Mouse (Mus musculus) frontal cortex, postnatal 14 days (tissue): ENCODE results near the gene Krt31.

Experiments
- DNase-seq, 2 experiments: peaks; one replicate each; pipeline ENCODE4 v3.0.0; 2022; ENCODE audit warnings: low spot score in 2 of 2

The Krt31 gene

DNA sequence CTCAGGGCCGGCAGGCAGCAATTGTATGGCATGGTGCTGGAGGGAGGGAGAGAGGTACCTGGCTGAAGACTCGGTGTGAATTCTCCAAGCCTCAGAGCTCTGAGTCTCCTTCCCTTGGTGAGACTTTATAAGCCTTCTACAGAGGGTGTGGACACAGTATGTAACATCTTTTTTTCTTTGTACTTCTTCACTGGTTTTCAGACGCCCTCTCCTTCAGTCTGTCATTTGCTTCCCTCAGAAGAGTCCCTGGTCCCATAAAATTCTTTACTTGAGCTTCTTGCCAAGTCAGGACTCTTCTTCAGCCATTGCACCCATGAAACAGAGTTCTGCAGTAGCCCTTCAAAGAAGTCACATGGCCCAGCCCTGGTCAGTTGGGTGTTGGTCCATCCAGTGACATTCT, at the start of gene Krt31:
Krt31 (minus strand) TSS at position 101 of the 400 bp plus-strand sequence.
- no peak for DNase-seq

DNA sequence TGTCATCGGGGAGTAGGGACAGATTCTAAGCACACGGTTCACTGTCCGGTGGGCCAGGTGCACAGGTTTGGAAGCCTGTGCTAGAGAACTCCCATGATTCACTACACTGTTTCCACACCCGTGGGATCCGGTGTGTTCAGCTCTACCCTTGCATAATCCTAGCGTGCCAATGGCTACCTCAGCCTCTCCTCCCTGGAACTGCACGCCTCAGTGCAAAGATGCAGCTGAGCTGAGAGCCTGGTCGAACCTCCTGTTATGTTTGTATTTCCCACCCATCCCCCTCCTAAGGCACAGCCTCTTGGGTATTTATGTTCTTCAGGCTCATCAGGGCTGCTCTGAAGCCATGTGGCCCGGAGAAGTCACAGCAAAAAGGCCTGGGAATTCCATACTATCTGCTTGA, 47.5 kb upstream of the Krt31 start:
- DNase-seq, result no peak

DNA sequence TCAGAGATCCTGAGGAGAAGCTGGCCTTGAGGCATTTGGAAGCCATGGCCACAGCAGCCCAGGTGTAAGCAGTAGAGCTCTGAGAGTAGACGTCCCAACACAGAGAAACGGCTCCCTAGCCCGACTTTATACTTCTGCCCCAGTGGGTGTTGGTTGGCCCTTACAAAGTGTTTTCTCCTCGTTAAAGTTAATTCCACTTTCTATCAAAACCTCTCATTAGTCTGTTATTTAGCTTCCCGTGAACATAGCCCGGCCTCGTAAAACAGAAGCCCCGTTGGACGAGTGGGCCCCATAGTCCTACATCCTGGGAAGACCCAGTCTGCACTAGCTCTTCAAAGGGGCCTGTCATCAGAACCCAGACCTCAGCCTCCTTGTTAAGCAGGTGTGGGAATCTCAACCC, 45.8 kb upstream of the Krt31 start, which contains the start of gene Krt35:
Krt35 (minus strand) TSS at position 101 of the 400 bp plus-strand sequence.
- DNase-seq, result no peak

DNA sequence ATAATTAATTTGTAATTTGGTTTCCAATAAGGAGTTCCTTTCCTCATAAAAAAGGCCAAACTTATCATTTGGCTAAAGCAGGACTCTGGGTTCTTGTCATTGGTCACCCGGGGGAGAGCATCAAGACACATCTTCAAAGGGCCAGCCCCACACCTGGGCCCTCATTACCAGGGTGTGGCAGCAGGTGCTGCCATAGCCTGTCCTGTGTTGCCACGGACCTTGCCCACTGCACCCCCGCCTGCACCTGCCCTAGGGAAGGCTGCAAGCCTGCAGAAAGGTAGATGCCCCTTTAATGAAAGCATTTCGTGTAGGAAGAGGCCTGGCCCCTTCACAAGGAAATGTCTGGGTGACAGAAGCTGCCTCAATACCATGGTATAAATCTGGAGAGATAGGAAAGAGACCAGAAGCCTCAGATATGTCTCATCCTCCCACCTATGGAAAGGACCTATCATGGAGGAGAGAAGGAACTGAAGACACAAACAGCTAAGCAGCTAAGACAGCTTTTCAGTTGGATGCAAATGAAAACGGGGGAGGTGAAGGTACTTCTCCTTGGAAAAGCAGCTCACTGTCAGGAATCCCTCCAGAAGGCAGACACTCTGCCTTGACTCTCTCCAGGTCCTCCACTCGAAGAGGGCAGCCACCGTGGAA, 38.2 kb upstream of the Krt31 start:
- no peak for DNase-seq

GRCm38 (mm10) chr11:100087861-100088260, 37.5 kb upstream of the Krt31 start, which contains the start of gene Krt32:
TSS of gene Krt32 (minus strand) at chr11:100088226.
- DNase-seq, result no peak

DNA sequence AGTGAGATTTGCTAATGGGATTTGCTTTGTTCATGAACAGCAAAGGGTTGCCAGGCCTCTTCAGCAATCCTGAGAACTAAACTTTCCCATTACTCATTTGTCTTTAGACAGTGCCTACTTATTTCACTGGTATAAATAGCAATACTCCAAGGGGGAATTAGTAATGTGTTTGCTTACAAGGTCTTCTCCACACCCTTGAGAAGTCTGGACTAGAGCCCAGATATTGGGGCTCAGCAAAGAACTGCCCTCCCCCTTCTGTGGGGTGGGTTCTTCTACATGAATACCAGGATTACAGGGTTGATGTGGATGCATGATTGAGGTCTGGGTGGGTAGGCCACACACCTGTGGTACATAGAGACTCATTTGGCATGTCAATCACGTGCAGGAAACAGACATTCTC, 23.5 kb upstream of the Krt31 start:
- no peak for DNase-seq

GRCm38 (mm10) chr11:100067293-100068036, 17.1 kb upstream of the Krt31 start:
- no peak for DNase-seq

DNA sequence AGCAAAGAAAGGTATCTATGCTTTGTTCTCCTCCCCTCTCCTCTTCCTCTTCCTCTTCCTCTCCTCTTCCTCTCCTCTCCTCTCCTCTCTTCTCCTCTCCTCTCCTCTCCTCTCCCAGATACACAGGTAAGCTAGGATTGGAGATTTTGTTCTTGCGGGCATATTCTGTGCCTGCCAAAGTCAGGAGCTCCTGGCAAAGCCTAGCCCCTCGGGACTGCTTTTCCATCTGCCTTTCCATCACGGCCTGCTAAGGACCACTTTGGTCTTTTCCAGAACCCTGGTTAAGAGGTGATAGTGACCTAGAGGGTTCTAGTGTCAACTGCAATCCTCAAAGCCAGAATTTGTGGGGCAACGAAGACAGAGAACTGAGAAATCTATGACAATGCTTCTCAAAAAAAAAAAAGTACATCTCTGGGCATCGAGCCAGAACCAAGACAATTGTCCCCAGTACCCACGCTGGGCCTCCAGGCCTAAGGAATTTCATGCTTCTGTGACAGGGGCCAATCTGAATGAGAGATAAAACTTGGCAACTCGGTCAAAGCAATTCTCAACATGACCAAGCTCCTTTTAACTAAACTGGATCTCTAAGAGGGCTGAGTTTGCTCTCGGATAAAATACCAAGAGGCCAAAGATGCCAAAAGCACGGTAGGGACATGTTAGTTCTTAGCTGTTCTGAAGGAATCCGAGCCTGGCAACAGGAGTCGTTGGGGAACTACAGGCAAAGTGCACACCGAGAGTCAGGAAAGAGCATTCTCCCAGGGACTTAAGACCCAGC, 16.1 kb upstream of the Krt31 start:
- DNase-seq, result no peak

DNA sequence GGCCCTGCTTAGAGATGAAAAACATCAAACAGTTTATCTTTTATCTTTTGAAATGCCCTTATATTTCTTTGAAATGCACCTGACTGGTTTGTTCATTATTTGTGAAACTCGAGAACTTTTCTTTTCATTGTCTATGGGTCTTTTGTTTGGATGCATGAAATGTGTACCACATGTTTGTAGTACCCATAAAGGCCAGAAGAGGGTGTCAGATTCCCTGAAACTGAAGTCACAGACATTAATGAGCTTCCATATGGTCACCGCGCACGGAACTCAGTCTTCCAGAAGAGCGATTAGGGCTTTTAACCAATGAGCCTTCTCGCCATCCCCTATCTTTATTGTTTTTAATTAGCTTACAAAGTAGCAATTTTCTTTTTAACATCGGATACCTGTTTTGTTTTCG, 8.5 kb upstream of the Krt31 start:
- no peak for DNase-seq

- no peak for DNase-seq
Measured at GRCm38 (mm10) chr11:100055686-100056655, 5.6 kb upstream of the Krt31 start.

- no peak for DNase-seq
Measured at GRCm38 (mm10) chr11:100047193-100047592, 3.2 kb downstream of the Krt31 start.

- DNase-seq, result no peak
Measured at GRCm38 (mm10) chr11:100046303-100046866, 4.0 kb downstream of the Krt31 start.

DNA sequence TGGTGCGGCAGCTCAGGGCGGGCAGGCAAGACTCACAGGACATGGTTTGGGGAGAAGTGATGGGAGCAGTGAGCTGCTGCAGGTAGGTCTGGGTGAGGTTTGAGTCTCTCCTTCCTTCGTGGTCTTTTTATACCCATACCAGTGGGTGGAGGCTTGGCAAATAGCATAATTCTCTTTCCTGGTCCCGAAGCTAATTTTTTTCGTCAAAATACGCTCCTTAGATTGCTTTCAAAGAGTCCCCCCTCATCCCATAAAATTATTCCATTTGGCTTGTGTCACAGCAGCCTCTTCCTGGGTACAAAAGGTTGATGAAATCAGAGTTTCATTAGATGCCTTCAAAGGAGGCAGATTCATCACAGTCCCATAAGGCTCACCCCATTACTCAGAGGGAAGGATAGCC, 8.9 kb downstream of the Krt31 start, which contains the start of gene Krt34:
Krt34 (minus strand) TSS at position 101 of the 400 bp plus-strand sequence.
- DNase-seq, result no peak

GRCm38 (mm10) chr11:100029768-100030167, 20.6 kb downstream of the Krt31 start, which contains the start of gene Krt33b:
TSS of gene Krt33b (minus strand) at chr11:100029868.
- no peak for DNase-seq

- no peak for DNase-seq
Measured at GRCm38 (mm10) chr11:100021438-100021837, 28.9 kb downstream of the Krt31 start.

DNA sequence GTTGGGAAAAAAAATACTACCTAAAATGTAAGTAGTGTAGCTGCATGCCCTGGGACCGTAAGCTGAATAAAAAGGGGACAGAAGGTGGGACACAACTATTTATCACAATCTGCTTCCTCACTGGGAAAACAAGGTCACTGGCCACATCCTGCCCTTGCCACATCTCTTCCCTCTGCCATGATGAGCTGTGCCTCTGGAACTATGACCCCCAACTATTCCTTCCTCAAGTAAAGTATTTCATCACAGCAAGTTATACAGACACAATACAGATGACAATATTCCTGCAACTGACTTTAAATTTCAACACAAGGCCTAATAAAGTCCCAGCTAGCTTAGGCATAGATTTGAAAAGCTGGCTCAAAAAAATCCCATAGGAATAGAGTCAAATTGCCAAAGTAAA, 30.9 kb downstream of the Krt31 start:
- no peak for DNase-seq

DNA sequence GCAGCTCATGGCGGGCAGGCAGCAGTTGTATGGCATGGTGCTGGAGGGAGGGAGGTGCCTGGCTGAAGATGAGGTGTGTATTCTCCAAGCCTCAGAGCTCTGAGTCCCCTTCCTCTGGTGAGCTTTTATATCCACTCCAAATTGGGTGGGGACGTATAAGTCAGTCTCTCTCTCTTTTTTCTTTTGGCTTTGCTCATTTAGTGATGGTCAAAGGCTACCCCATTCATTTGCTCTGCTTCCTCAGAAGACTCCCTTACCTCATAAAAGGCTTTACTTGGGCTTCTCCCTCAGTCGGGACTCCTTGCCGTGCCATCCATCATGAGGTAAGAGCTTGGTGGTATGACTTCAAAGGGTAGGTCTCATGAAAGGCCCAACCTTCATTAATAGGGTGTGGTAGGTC, 34.2 kb downstream of the Krt31 start, which contains the start of gene Krt33a:
Krt33a (minus strand) TSS at position 101 of the 400 bp plus-strand sequence.
- no peak for DNase-seq

DNA sequence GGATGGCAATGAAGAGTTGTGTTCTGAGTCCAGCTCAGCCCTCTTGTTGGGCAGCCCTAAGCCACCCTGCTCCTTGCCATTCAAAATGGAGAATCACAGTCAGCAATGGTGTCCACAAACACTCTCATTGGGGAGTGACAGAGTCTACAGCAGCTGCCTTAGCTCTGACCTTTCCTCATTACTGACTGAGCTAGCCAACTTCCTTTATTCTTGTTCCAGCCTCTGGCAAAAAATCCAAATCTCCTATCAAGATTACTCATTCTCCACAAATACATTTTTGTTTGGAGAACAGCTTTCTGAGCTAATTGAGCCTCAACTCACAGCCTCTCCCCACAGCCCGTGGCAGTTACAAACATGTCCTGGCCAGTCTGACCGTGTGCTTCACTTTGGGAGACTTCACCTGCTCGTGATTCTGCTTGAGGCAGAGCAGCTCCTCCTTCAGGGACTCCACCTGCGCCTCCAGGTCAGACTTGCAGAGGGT, 36.6 kb downstream of the Krt31 start:
- no peak for DNase-seq

- no peak for DNase-seq
Measured at GRCm38 (mm10) chr11:100010682-100011081, 39.7 kb downstream of the Krt31 start.

DNA sequence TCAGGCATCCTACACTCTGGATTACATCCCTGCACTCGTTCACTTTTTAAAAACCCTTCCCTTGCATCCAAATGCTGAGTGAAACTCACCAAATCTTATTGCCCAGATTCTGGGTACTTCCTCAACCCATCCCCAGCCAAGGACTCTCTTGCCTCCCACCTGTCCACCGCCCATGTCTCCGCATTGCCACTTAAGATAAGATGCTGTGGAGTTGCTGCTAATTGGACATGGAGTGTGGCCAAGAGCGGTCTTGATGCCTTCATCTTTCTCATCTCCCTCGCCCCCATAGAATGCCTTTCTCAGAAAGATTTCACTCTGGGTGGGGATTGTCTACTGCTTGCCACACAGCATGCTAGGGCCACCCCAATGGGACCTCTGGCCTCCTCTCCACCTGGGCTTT, 42.0 kb downstream of the Krt31 start:
- DNase-seq, result no peak

DNA sequence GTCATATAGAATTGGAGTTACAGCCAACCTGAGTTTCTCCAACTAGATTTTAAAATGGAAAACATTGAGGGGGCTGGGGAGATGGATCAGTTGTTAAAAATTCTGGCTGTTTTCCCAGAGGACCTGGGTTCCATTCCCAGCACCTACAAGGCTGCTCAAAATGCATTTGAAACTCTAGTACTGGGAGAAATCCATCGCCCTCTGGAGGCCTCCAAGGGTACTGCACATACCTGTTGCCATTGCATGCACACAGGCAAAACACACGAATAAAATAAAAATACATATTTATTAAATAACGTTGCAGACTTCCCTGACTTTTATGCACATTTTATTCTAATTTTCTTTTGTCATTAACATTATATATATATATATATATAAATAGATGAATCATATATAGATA, 43.7 kb downstream of the Krt31 start:
- DNase-seq, result no peak
